Mouse (Mus musculus) neural tube, embryonic 11.5 days (tissue): ENCODE measurements at regions not wholly inside any gene's neighbourhood (a gene's known extent, or its start where the extent isn't known, plus 50 kb on each side); places are given as distances from the start of the nearest gene placed in this dataset.

Experiments
- ATAC-seq: fragments of 200-750 bp; cut with Nextera tagmentation; 2 replicates; pipeline ENCODE4 v1.8.0; 2017; ENCODE audit warnings: moderate number of reproducible peaks, mild to moderate bottlenecking, moderate TSS enrichment, moderate library complexity; ENCODE audit not compliant: insufficient read depth, low FRiP score, low TSS enrichment
- DNase-seq: peaks from one replicate; pipeline ENCODE4 v3.0.0-alpha.2; 2015; ENCODE audit warnings: low spot score
- H3K27ac ChIP-seq: fragments of 300-500 bp; sonication (generic); 2 replicates; pipeline ENCODE4 v1.5.1; 2014; ENCODE audit warnings: low read depth, mild to moderate bottlenecking, low read length
- H3K27me3 ChIP-seq: fragments of 300-500 bp; sonication (generic); 2 replicates; pipeline ENCODE4 v1.6.1; 2014; ENCODE audit warnings: mild to moderate bottlenecking, low read length, mixed read lengths; ENCODE audit not compliant: control insufficient read depth, insufficient read depth
- H3K36me3 ChIP-seq: fragments of 300-500 bp; sonication (generic); 2 replicates; pipeline ENCODE4 v1.6.1; 2014; ENCODE audit warnings: mild to moderate bottlenecking, low read length, moderate library complexity, mixed read lengths; ENCODE audit not compliant: control insufficient read depth, insufficient read depth
- H3K4me1 ChIP-seq: fragments of 300-500 bp; sonication (generic); 2 replicates; pipeline ENCODE4 v1.6.1; 2014; ENCODE audit warnings: low read length, mixed read lengths; ENCODE audit not compliant: control insufficient read depth, insufficient read depth
- H3K4me2 ChIP-seq: fragments of 300-500 bp; sonication (generic); 2 replicates; pipeline ENCODE4 v1.6.1; 2014; ENCODE audit warnings: low read depth, mild to moderate bottlenecking, moderate library complexity
- H3K4me3 ChIP-seq: fragments of 300-500 bp; sonication (generic); 2 replicates; pipeline ENCODE4 v1.5.1; 2014; ENCODE audit warnings: low read depth, low read length
- H3K9ac ChIP-seq: fragments of 300-500 bp; sonication (generic); 2 replicates; pipeline ENCODE4 v1.6.1; 2014; ENCODE audit warnings: mild to moderate bottlenecking, low read length
- H3K9me3 ChIP-seq: fragments of 300-500 bp; sonication (generic); 2 replicates; pipeline ENCODE4 v1.6.1; 2016; ENCODE audit warnings: low read length; ENCODE audit not compliant: control insufficient read depth
- WGBS: fragments of 180-500 bp; shearing (Covaris S2); extraction: QIAGEN DNeasy Blood & Tissue Kit; methylation state at CpG from one replicate; pipeline ENCODE4 v1.1.7; 2014; 5-methylcytosine and 5-hydroxymethylcytosine counted together

DNA sequence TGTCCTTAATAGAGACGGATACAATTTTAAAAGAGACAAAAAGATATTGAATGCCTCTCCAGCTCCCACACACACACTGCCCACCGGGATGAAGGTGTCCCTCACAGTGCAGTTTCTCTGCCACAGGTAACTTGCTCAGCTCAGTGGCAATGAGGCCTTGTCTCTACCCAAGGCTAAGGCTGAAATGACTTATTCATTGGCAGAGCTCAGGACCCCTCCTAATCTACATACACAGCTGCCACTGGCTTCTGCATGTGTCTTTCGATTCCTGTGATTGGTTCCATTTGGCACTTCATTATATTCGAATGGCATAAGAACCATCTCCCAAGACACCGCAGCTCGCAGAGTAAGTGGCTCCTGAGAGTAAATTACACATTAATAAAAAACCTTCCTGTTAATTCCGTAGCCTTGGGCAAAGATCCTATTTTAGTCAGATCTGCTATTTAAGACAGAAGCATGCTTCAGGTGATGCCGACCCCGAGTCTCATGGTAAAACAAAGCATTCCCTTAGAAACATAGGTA lies 122.2 kb downstream of the Rap2a start:
- 86% methylated on average over 9 of the region's 9 CpGs for whole genome bisulfite sequencing
- ATAC-seq (no peak), DNase-seq (no peak)
- H3K27me3 ChIP-seq = no peaks in the 10 kb centered on the region
- H3K36me3 ChIP-seq = no peaks in the 10 kb centered on the region
- H3K4me2 ChIP-seq = no peak overlapping the region
- H3K4me3 ChIP-seq = no peak overlapping the region
- H3K27ac ChIP-seq = no peak overlapping the region
- no peaks in the 10 kb centered on the region for H3K9me3 ChIP-seq
- H3K4me1 ChIP-seq = no peaks in the 10 kb centered on the region
- H3K9ac ChIP-seq = no peak overlapping the region

GRCm38 (mm10) chr14:120601510-120601909 lies 123.3 kb downstream of the Rap2a start:
- Histone ChIP-seq H3K27me3 (no peaks in the 10 kb centered on the region), H3K9ac (no peak overlapping the region), H3K4me1 (no peaks in the 10 kb centered on the region), H3K9me3 (no peaks in the 10 kb centered on the region), H3K36me3 (no peaks in the 10 kb centered on the region), H3K27ac (no peak overlapping the region), H3K4me2 (no peak overlapping the region), H3K4me3 (no peak overlapping the region)
- ATAC-seq = no peak
- WGBS = 90% methylated on average over 7 of the region's 7 CpGs
- DNase-seq = no peak

GRCm38 (mm10) chr14:120603849-120604492 lies 125.7 kb downstream of the Rap2a start:
- Histone ChIP-seq H3K27me3 (no peaks in the 10 kb centered on the region), H3K9me3 (no peaks in the 10 kb centered on the region), H3K9ac (no peak overlapping the region), H3K4me2 (no peak overlapping the region), H3K4me1 (no peaks in the 10 kb centered on the region), H3K36me3 (no peaks in the 10 kb centered on the region), H3K27ac (no peak overlapping the region), H3K4me3 (no peak overlapping the region)
- DNase-seq (no peak), ATAC-seq (no peak)
- WGBS = 64% methylated on average over 6 of the region's 6 CpGs

GRCm38 (mm10) chr14:120607801-120608200 lies 129.6 kb downstream of the Rap2a start:
- no peak overlapping the region for H3K9ac ChIP-seq
- H3K27ac ChIP-seq = no peak overlapping the region
- H3K9me3 ChIP-seq = no peaks in the 10 kb centered on the region
- DNase-seq (no peak), ATAC-seq (no peak)
- H3K4me1 ChIP-seq = no peaks in the 10 kb centered on the region
- WGBS = 82% methylated on average over 3 of the region's 3 CpGs
- no peaks in the 10 kb centered on the region for H3K36me3 ChIP-seq
- no peak overlapping the region for H3K4me2 ChIP-seq
- no peak overlapping the region for H3K4me3 ChIP-seq
- H3K27me3 ChIP-seq = no peaks in the 10 kb centered on the region

- DNase-seq (no peak), ATAC-seq (no peak)
- Histone ChIP-seq H3K4me2 (no peak overlapping the region), H3K9ac (no peak overlapping the region), H3K36me3 (no peaks in the 10 kb centered on the region), H3K9me3 (no peaks in the 10 kb centered on the region), H3K27ac (no peak overlapping the region), H3K4me3 (no peak overlapping the region), H3K27me3 (no peaks in the 10 kb centered on the region), H3K4me1 (no peaks in the 10 kb centered on the region)
- 97% methylated on average over 1 of the region's 1 CpGs for WGBS
These were observed 133.1 kb downstream of the Rap2a start for GRCm38 (mm10) chr14:120611311-120611710.

DNA sequence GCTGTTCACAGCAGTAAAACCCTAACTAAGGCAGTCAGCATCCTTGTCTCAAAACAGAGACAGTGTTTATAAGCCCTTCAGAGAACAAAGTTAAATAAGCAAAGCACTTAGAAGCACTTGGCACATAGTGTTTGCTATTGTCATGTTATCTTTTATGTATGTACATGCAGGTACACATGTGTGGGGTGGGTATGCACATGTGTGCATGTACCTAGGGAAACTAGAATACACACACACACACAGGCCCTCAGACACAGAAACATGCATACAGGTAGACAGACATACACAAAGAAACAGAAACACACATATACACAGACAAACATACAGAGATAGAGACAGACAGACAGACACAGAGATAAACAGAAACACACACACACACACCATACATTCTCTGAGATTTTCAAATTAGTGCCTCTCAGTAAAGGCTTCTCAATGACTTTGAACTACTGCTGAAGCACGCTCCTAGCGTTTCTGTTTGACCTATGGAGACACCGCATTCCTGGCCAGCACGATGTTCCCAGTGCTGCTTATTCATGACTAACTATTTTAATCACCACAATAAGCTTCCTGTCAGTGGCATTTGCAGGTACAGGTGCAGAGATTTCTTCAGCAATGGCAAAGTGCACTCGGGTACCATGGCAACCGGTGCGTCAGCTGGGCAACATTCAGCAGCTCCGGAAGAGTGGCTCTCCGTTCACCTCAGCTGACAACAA lies 148.1 kb downstream of the Rap2a start:
- no peaks in the 10 kb centered on the region for H3K9me3 ChIP-seq
- WGBS = 84% methylated on average over 9 of the region's 9 CpGs
- H3K4me1 ChIP-seq = no peaks in the 10 kb centered on the region
- ATAC-seq (no peak), DNase-seq (no peak)
- H3K4me2 ChIP-seq = no peak overlapping the region
- no peak overlapping the region for H3K9ac ChIP-seq
- no peaks in the 10 kb centered on the region for H3K27me3 ChIP-seq
- H3K27ac ChIP-seq = no peak overlapping the region
- H3K36me3 ChIP-seq = no peaks in the 10 kb centered on the region
- no peak overlapping the region for H3K4me3 ChIP-seq

- H3K4me2 ChIP-seq = no peak overlapping the region
- H3K27me3 ChIP-seq = no peaks in the 10 kb centered on the region
- ATAC-seq = no peak
- WGBS = 89% methylated on average over 4 of the region's 4 CpGs
- H3K4me1 ChIP-seq = no peaks in the 10 kb centered on the region
- H3K9me3 ChIP-seq = no peaks in the 10 kb centered on the region
- no peak overlapping the region for H3K27ac ChIP-seq
- DNase-seq = no peak
- H3K36me3 ChIP-seq = no peaks in the 10 kb centered on the region
- no peak overlapping the region for H3K4me3 ChIP-seq
- H3K9ac ChIP-seq = no peak overlapping the region
These were observed 148.7 kb downstream of the Rap2a start for GRCm38 (mm10) chr14:120626936-120627277.

DNA sequence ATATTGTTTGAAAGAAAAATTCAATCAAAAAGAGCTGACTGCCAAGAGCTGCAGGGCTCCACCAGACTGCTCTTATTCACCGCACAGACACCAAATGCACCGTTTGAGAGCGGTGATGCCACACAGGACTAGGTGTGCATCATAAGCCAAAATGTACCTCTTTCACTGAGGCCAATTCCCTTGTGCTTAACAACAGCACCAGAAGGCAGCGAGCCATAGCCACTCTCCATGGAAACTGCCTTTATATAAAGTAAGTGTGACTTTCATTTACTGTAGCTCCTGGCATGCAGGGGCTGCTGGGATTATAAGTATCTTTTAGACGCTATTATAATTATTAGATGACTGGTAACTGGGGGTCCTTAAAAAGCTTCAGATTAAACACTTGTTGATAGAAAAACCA lies 154.5 kb downstream of the Rap2a start:
- H3K36me3 ChIP-seq = no peaks in the 10 kb centered on the region
- ATAC-seq = no peak
- H3K27ac ChIP-seq = no peak overlapping the region

More for the DNA sequence above, 154.5 kb downstream of the Rap2a start:
- no peaks in the 10 kb centered on the region for H3K4me1 ChIP-seq
- no peaks in the 10 kb centered on the region for H3K9me3 ChIP-seq
- no peak overlapping the region for H3K9ac ChIP-seq
- H3K4me3 ChIP-seq = no peak overlapping the region
- H3K27me3 ChIP-seq = no peaks in the 10 kb centered on the region
- DNase-seq = no peak
- H3K4me2 ChIP-seq = no peak overlapping the region
- WGBS = 91% methylated on average over 5 of the region's 5 CpGs
